Mouse (Mus musculus): ENCODE results near the gene Tmem56. TPM values are rescaled to one million over a fixed set of nuclear protein-coding genes. Genes with fewer than 3 reads are reported as not detected.
A peak's percentile ranks its signal among the peaks of the same experiment; 100 is the strongest.

Tmem56 gene
- total RNA-seq, 2 experiments from 2014 or later = 41.4 to 46.5 TPM

DNA sequence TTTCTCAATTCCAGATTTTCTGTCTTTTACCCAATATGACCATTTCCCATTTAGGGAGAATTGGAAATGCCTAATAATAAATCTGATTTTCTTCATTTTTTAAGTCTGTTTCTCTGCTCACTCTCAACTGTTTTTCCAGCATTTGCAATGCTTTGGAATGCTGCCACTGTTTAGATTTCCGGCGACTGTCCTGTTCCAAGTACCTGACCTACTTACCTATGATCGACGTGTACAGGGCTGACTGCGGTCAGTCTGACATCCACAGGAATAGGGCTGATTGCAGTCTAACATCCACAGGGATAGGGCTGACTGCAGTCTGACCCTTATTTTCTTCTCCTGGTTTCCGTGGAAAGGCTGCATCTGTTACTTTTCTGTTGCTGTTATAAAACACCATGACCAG is 2.3 kb upstream of the Tmem56 start:
- DNase-seq (ENCODE audit: low spot score in 2 of 2) = no peak

DNA sequence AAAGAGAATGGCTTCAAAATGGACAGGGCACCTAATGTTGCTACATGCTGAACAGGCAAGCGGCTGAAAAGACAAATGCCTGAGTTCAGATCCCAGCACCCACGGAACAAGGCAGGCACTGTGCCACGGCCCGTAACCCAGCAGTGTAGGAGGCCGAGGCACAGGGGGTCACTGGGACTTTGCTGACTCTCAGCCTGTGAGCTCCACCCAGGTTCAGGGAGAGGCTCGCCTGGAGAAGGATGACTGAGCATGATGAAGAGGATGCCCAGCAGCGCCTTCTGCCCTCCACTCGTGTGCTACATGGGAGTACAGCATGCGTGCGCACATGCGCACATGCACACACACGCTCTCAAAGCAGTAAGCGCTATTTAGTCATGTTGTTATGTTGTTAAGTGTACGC is 3.2 kb downstream of the Tmem56 start:
- no peak for DNase-seq (ENCODE audit: low spot score in 2 of 2)

DNA sequence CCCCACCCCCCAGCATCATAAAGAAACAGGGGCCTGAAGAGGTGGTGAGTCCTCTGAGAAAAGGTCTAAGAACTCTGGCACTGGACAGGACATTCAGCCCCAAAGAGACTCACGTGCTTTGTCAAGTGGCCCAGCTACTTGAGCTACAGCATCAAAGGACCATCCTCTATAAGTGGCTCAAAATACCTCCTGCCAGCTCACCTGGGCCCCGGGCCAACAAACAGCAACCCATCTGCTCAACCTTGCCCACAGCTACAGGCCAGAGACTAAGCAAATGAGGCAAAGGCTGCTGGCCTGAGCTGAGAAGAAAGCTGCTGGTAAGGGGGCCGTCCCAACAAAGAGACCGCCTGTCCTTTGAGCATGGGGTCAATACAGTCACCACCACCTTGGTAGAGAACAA is 5.3 kb downstream of the Tmem56 start:
- no peak for DNase-seq (ENCODE audit: low spot score in 2 of 2)

DNA sequence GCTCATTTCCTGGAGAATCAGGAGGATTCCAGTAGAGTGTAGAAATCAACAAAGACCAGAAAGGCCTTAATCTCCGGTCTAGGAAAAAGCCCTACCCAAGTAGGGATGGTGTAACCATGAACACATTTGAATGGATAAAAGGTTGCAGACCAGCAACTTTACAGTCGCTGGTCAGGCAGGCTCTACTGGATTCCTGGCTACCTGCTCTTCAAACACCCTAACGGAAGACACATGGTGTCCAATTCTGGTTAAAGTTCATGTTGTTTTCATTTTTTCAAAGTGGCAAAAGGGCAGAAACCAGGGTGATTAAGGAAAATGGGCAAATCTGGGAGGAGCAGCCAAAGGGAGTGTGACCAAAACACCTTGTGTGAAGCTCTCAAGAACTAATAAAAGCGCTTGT is 5.9 kb downstream of the Tmem56 start:
- DNase-seq (ENCODE audit: low spot score in 2 of 2) = no peak

DNA sequence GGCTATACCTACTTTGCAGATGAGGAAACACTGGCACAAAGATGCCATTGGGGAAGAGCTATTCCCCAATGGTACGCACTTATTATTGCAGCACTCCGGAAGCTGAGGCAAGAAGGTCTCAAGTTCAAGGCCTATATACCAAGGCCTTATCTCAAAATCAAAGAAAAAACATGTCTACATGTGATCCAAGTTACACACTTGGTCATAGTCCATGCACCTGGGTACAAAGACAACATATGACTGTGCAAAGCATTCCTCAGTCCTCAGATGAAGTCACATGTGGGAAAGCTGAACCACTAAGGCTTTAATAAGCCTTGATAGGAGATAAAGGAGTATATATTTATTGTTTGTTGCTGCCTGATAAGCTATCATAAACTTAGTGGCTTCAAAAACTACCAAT is 8.9 kb downstream of the Tmem56 start:
- no peak for DNase-seq (ENCODE audit: low spot score in 2 of 2)

DNA sequence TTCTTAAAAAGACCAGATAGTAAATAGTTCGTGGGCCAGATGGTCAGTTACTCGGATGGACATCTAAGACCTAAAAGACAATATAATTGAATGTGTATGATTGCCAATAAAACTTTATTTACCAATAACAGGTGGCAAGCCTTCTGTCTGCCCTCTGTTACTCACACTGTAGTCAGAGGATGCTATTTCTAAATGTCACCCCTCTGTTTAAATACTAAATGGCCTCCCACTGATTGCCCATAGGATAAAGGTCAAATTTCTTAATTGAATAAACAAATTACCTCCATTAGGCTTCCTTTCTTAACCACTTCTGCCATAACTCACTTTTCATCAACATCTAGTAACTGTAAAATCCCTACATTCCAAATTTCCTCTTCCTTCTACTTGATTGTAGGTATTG is 10.3 kb downstream of the Tmem56 start:
- no peak for DNase-seq (ENCODE audit: low spot score in 2 of 2)

DNA sequence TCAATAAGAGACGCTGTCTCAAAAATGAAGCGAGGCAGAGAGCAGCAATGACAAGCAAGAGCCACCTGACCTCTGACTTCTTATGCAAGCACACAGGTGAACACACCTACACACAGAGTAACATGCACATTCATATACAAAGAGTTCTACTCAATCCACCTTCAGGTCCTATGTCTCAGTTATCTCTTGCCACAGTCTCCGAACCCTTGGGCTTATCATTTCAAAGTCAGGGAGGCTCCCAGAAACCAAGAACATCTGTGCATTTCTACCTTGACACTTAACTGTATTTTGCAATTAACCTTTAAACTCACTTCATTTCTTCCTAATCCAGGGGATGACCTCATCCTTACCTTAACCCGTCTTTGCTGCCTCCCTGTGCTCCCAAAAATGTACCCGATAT is 15.6 kb downstream of the Tmem56 start:
- DNase-seq (ENCODE audit: low spot score in 2 of 2) = no peak

DNA sequence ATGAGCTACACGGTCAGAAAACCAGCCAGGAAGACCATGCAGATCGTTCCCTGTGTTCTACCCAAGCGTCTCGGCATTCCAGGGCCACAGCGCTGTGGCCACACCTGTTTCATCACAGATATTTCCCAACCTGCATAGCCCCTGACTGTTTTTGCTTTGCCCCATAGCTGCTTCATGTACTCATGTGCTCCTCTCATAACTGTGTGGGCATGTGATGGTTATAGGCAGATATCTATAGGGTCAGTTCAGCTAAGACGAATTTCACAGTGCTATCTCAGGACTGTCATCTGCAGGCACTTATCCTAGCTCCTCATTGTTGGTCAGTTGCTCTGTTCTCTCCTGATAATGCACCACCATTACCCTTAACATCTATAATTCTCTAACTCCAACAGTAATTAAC is 18.7 kb downstream of the Tmem56 start:
- DNase-seq (ENCODE audit: low spot score in 2 of 2) = no peak

DNA sequence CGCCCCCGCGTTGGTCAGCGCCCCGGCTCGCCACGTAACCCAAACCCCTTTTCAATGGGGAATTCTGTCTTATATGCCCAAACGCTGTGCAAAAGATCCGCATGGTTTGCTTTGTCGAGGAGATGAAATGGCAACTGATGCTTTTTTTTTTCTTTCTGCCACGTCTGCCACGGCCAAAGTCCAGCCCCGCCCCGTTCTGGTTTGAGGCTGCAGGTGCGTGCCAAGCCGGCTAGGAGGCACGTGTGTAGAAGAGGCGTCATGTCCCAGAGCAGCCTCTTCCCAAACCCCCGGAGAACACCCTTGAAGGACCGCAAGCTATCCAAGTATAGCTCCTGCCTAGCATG is 19.7 kb downstream of the Tmem56 start:
- DNase-seq (ENCODE audit: low spot score in 2 of 2) = peak in 1 of 2 experiments; percentile 52

DNA sequence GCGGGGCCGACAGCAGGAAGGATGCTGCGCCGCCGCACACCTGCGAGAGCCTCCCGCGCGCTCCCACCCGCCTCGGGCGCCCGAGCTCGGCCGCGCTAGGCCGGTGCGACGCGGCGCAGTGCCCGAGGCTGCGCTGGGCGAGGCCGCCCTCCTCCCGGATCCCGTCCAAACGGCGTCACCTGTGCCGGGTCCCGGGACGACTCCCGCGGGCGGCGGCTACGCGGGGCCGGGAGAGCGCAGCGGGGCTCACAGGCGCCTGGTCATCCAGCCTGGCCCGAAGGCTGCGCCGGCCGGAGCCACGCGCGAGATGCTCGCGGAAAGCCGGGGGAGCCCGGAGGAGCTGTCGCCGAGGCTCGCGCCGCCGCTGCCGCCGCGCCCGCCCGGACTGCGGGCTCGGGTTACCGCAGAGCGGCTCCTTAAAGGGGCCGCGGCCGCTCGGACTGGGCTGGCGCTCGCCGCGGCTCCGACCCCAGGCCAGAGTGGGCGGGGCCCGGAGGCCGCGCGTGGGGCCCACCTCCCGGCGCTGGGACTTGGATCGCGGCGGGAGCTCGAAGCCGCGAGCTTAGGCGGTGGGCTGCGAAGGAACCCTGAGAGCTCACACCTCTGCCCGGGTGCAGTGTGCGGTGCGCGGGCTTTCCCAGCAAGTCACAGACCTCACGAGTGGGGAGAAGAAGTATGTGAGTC is 20.2 kb downstream of the Tmem56 start:
- DNase-seq (ENCODE audit: low spot score in 2 of 2) = peak; percentile 66 to 67

DNA sequence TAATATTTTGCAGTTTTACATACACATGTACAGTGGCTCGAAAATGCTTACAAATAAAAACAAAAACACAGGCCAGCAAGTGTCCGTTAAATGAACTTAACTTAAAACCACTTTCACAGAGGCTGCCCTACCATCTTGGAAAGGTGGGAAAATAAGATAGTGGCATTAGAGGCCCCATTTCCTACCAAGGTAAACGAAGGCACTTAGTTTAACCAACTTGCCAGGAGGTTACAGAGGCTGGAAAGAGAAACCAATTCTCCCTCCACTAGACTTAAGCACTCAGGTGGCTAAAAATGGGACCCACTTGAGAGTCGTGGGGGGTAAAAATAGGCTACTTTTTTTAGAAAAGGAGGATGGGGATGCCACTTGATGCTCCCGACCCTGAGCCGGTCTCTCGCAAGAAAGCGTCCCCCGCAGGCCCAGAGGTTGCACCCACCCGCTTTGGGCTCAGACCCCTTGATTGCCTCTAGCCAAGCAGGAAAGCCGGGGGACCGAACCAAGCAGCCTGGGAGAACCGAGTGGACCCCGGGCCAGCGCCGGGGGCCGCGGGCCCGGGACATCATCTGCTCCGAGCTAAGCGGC is 20.9 kb downstream of the Tmem56 start:
- no peak for DNase-seq (ENCODE audit: low spot score in 2 of 2)

DNA sequence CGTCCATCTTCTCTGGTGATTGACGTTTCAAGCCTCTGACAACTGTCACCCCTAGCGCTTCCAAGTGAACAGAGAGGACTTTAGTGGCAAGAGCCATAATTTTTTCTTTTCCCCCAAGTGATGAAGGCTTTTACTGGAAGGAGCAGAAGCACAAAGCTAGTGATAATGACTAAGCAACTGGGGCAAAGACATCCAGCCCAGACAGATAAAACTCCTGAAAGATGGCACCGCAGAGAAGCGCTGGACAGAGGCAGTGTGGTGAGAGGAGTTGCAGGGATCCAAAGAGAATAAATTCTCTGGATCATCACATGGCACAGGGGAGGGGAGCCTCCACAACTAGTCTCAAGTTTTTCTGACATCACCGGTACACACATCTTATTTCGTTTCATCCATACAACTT is 21.6 kb downstream of the Tmem56 start:
- DNase-seq (ENCODE audit: low spot score in 2 of 2) = no peak

DNA sequence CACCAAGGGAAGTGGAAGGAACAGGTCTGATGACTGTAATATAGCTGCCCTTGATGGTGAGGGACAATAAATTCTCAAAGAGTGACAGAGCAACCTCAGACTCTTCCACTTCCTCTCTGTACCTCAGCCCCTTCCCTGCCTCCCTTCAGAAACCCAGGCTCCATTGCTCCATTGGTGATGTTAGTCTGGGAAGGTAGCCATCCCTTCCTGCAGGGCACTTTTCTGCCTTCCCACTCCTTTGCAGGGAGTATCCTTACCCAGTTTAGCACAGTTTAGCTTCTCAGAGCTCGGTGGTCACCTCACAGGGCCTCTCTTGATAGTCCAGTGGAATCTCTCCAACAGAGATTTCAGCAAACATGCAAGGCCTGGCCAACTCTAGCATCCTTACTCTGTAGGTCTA is 22.1 kb downstream of the Tmem56 start:
- no peak for DNase-seq (ENCODE audit: low spot score in 2 of 2)

DNA sequence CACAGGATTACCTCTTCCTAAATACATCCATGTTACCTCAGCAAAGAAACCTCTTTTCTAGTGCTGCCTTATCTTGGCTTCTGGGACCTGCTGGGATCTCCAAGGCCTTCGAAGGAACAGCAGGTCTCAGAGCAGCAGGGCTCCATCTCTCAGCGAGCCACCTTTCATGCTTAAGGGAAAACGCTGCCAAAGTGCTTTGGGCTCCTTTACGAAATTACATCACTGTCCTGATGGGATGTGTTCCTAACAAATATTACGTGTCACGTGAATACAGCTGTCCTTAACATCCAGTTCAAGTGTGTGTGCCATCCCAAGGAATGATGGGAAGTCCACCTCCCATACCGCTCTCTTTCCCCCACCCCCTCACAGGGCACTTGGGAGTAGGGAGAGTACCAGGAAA is 22.9 kb downstream of the Tmem56 start:
- DNase-seq (ENCODE audit: low spot score in 2 of 2) = no peak

DNA sequence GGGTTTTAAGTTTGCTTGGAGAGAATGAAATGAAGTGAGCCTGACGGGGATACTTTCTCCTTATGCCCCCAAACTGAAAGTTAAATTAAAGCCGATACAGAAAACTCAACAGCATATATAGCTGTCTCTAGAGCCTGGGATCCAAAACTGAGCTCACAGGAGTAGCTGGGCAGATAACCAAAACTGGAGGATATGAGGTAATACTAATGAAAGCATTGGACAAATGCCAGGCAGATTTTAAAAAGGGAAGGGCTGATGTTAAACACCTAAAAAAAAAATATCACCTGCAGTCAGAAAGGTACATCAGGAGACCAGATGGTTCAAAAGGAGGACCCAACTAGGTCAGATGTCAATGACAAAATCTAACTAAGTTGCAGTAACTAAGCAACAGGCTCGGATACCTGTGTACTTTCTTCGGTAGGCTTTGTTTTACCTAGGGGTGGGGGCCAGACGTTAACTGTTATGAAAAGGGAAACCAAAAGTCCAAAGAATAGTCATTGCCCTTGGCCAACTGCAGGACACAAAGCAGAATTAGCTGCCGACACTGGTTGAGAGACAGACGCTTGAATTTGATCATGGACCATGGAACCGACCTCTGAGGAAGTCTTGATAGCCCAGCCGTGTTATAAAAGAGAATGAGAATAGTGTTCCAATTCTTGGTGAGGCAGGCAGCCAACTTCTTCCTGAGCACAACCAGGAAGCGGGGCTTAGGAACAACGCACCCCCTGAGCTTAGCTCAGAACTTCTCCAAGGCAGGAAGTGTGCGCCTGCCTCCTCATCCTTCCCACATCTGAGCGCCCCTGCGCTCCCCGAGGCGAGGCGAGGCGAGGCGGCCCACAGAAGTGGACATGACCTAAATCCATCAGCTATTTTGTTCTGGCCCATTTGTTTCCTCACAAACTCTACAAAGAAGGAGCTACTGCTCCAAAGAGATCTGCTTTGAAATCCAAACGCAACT is 24.1 kb downstream of the Tmem56 start:
- DNase-seq (ENCODE audit: low spot score in 2 of 2) = no peak

DNA sequence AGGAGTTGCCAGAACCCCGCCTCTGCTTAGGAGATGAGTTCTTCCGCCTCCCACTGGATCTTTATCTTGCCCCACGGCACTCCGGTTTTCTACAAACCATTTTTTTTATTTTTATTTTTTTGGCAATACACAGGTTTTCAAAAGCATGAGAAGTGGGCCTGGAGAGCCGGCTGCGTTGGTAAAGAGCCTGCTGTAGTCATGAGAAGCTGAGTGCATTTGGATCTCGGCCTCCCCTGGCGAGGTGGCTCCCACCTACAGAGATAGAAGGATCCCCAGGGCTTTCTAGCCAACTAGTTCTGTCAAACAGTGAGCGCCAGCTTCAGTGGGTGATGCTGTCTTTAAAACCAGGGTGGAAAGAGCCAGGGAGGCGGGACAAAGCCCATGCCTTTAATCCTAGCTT is 25.5 kb downstream of the Tmem56 start:
- DNase-seq (ENCODE audit: low spot score in 2 of 2) = no peak

DNA sequence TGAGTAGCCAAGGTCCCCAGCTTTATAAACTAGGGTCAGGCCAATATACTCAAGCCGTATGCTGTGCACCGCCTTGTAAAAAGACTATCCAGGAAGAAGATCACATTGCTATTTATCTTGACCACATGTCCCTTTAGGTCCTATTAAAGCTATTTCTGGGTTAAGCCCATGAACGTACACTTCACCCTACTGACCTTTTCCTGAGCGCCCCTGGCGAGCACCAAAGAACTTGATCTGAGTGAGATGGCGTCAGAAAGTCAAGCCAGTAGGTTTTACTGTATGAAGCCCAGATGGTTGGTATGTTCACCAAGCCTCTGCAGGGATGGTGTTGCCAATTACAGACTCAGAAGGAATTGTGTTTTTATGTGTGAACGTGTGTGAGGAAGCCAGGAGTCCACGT is 26.8 kb downstream of the Tmem56 start:
- DNase-seq (ENCODE audit: low spot score in 2 of 2) = no peak

DNA sequence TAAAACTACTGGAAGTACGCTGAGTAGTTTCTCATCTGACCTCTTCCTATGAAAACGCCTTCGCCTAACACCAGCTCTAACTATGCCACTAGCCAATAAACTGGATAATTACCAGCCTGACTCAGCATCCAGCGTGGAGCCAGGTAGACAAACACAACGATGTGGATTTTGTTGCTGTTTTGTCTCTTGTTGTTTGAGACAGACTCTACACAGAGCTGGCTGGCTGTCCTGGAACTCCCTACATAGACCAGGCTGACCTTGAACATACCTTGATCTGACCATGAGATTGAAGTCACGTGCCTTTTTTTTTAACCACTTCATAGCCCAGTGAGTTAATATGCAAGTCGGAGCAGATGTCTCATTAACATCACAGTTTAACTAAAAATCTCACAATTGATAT is 27.4 kb downstream of the Tmem56 start:
- no peak for DNase-seq (ENCODE audit: low spot score in 2 of 2)

DNA sequence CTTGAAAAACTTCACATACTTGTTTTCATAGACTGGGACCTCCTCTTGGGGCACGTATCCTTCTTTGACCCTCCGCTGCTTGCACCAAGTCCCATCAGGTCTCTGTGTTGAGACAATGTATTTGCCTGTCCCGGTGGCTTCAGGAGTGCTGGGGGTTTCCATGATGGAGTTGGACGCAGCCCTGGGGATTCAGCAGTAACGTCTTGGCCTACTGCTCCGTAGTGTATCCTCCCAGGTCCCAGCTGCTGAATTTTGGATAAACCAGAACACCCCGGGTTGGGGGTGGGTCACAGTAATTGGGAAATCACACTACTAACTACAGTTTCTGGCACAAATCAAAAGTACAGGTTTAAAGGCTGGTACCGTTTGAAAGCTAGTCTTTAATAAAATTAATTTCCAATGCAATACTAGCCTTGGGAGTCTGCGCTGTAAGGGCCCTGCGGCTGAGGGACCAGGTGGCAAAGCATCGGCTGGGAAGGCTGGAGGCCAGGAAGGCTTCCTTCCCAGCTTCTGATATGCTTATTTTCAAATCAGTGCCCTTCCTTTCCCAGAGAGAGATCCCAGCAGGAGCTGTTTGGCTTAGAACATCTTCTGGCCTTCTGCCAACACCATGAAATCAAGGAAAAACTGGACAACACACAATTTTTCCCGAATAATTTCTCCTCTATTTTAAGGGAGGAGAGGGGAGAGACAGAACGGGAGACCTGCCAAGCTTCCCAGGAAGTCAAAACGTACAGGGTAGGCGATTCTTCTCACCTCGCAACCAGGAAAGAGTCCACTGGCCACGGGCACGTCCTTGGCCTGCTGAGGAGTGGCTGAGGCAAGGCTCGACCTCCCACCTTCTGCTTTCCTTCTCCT is 32.1 kb downstream of the Tmem56 start:
- DNase-seq (ENCODE audit: low spot score in 2 of 2) = no peak

DNA sequence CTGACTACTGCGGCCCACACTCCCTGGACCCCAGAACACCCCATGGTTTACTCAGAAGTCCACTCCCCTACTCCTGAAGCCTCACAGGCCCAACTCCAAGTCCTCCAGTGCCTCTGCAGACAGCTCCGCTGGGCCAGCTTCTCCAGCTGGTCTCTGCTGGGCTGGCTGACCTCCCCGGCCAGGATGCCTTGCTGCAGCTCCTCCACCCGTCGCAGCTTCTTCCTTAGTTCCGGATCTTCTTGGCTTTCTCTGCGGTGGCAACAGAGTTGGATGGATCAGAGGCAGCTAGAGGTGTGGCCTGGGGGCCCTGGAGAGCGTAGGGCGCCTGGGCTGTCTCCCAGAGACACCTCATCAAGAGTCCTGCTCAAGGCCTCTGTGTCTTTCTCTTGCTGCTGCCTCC is 32.9 kb downstream of the Tmem56 start:
- no peak for DNase-seq (ENCODE audit: low spot score in 2 of 2)

DNA sequence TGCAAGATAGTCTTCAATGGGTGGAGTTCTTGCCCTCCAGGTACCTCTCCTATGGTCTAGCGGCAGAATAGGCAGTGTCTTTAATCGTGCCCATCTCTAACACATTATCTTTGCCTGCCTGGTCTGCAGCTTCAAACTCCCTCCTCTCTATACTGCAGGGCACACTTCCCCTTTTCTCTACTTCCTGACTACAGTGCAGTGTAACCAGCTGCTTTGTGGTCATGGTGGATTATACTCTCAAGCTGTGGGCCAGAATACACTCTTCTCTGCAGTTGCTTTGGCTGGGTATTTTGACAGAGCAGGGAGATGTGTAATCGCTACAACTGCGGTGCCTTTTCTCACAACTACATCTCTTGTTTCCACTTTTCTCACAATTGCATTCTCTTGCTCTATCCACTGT is 40.0 kb downstream of the Tmem56 start:
- DNase-seq (ENCODE audit: low spot score in 2 of 2) = no peak

All from adrenal gland, adult 18-20 months (tissue).